Mouse (Mus musculus): Measurements from ENCODE around the gene Plekha8.

- TF ChIP-seq EP300 (IDR thresholded peaks at IDR 0.05; ENCODE audit: low read depth): no peak
- peak; percentile 58 for TF ChIP-seq CTCF (IDR thresholded peaks at IDR 0.05; ENCODE audit: low read depth)
Measured at GRCm38 (mm10) chr6:54629734-54630133, 34.8 kb downstream of the Plekha8 start.

Data from liver, embryonic 14.5 days (tissue).